24 mouse cellular contexts compared by ENCODE assay signal in the genomic region with DNA sequence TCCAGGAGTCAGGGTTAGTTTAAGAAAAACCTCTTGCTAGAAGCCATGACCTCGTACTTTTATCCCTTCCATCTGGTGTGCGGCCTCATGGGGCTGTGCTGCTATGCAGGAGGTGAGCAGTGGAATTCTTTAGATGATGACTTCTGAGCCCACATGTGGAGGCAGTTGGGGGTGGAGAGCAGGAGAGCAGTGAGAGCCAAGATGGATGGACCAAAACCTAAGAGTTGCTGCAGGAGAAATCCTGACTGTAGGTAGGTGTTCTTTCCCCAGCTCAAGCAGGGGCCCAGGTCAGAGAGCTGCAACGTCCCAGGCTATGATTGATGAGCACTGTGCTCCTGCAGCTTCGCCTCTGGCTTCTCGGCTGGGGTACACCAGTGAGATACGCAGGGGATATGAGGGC. TPM values are rescaled to one million over a fixed set of nuclear protein-coding genes. Genes with fewer than 3 reads are reported as not detected.
DNase-seq lines count a peak whose midpoint lies in the region; ATAC-seq and TF ChIP-seq lines count a peak whose summit lies in the region.
"Had no signal": no experiment of that assay in that cellular context is flagged by ENCODE, and none has a peak within 500 bp of the region (broad histone marks: within the 10 kb centered on the region; RNA-seq: fewer than 3 reads in every experiment).

No protein-coding gene starts in this region.

- no peaks in the 10 kb centered on the region for H3K27me3 ChIP-seq in kidney, embryonic 15.5 days
- H3K27me3 ChIP-seq in limb, embryonic 15.5 days, result no peaks in the 10 kb centered on the region
- no peaks in the 10 kb centered on the region for H3K27me3 ChIP-seq in forebrain, postnatal 0 days (ENCODE audit: insufficient read depth, low read length)
- H3K27me3 ChIP-seq: forebrain, embryonic 13.5 days; lung, embryonic 15.5 days; neural tube, embryonic 13.5 days had no signal

- TF ChIP-seq CTCF in embryonic fibroblast, embryonic 13.5 days (IDR thresholded peaks at IDR 0.05; ENCODE audit: borderline replicate concordance, insufficient read depth, low read length), result no peak
- no peak for TF ChIP-seq CTCF in forebrain, postnatal 0 days (IDR thresholded peaks at IDR 0.05; ENCODE audit: low read depth)
- no peak for TF ChIP-seq CTCF in gastrocnemius, adult 2 months (IDR thresholded peaks at IDR 0.05)

- H3K27ac ChIP-seq in kidney, embryonic 15.5 days, result no peak overlapping the region
- peak overlapping the region; percentile 73; the same call in 1 of the 2 replicates for H3K27ac ChIP-seq in embryonic fibroblast, embryonic 13.5 days (ENCODE audit: insufficient read depth, low read length)
- H3K27ac ChIP-seq in limb, embryonic 15.5 days, result 0 out of 2 replicates have a peak overlapping the region, but pooled peaks have one; percentile 5
- no peak overlapping the region for H3K27ac ChIP-seq in forebrain, postnatal 0 days (ENCODE audit: low read depth, low read length)
- H3K27ac ChIP-seq in gastrocnemius, adult 2 months, result no peak overlapping the region
- H3K27ac ChIP-seq: forebrain, embryonic 13.5 days; layer of hippocampus, adult 2 months; liver, embryonic 14.5 days; lung, embryonic 15.5 days; midbrain, embryonic 10.5 days; neural tube, embryonic 13.5 days had no signal

- WGBS in kidney, embryonic 15.5 days, result 47% methylated on average over 6 of the region's 6 CpGs
- 25% methylated on average over 6 of the region's 6 CpGs for WGBS in limb, embryonic 15.5 days
- WGBS in forebrain, postnatal 0 days, result 76% methylated on average over 6 of the region's 6 CpGs

- DNase-seq in kidney, postnatal 10 days, result no peak
- DNase-seq in embryo, embryonic 10 days (ENCODE audit: low spot score), result peak; percentile 64
- no peak for DNase-seq in adrenal gland, postnatal 14 days
- DNase-seq in forebrain, postnatal 0 days, result no peak
- no peak for DNase-seq in gastrocnemius, adult 2 months
- DNase-seq: adrenal gland, postnatal 10 days; cerebellum, postnatal 10 days; heart, adult 18-20 months; heart, postnatal 36 days; kidney, postnatal 14 days; lung, postnatal 4 days; spleen, adult 18-20 months; thymus, adult 18-20 months; thymus, postnatal 4 days had no signal

- H3K9ac ChIP-seq in kidney, embryonic 15.5 days, result no peak overlapping the region
- H3K9ac ChIP-seq in limb, embryonic 15.5 days, result no peak overlapping the region
- no peak overlapping the region for H3K9ac ChIP-seq in forebrain, postnatal 0 days
- H3K9ac ChIP-seq: forebrain, embryonic 13.5 days; liver, embryonic 14.5 days; lung, embryonic 15.5 days; neural tube, embryonic 13.5 days had no signal

- peaks cover 17% of the 10 kb centered on the region for H3K36me3 ChIP-seq in kidney, embryonic 15.5 days
- peaks cover 25% of the 10 kb centered on the region for H3K36me3 ChIP-seq in limb, embryonic 15.5 days
- peaks cover 15% of the 10 kb centered on the region; the same call in 1 of the 2 replicates for H3K36me3 ChIP-seq in forebrain, postnatal 0 days (ENCODE audit: insufficient read depth)

- peaks cover 21% of the 10 kb centered on the region for H3K4me1 ChIP-seq in kidney, embryonic 15.5 days
- peaks cover 26% of the 10 kb centered on the region for H3K4me1 ChIP-seq in embryonic fibroblast, embryonic 13.5 days (ENCODE audit: control insufficient read depth, insufficient read depth, low read length)
- H3K4me1 ChIP-seq in limb, embryonic 15.5 days, result peaks cover 11% of the 10 kb centered on the region; the same call in 1 of the 2 replicates
- no peaks in the 10 kb centered on the region for H3K4me1 ChIP-seq in forebrain, postnatal 0 days (ENCODE audit: insufficient read depth)

- peak; percentile 46; the same call in 1 of the 2 replicates for ATAC-seq in kidney, embryonic 15.5 days (replicated peaks; ENCODE audit: low FRiP score)
- ATAC-seq in limb, embryonic 15.5 days (ENCODE audit: insufficient number of reproducible peaks, low FRiP score, low TSS enrichment, low read depth), result no peak
- ATAC-seq in forebrain, postnatal 0 days, result no peak
- ATAC-seq: forebrain, embryonic 13.5 days had no signal

- no peaks in the 10 kb centered on the region for H3K9me3 ChIP-seq in kidney, embryonic 15.5 days (replicated peaks)
- H3K9me3 ChIP-seq in limb, embryonic 15.5 days, result no peaks in the 10 kb centered on the region
- H3K9me3 ChIP-seq in forebrain, postnatal 0 days (ENCODE audit: low read length), result no peaks in the 10 kb centered on the region
- H3K9me3 ChIP-seq: forebrain, embryonic 13.5 days; lung, embryonic 15.5 days; midbrain, embryonic 10.5 days; neural tube, embryonic 13.5 days had no signal

- intact Hi-C loops in gastrocnemius, adult 2 months (cut with DNase I), result no loop called here

- H3K4me3 ChIP-seq in kidney, embryonic 15.5 days (replicated peaks), result no peak overlapping the region
- H3K4me3 ChIP-seq in embryonic fibroblast, embryonic 13.5 days (ENCODE audit: insufficient read depth, low read length), result no peak overlapping the region
- H3K4me3 ChIP-seq in limb, embryonic 15.5 days, result no peak overlapping the region
- no peak overlapping the region for H3K4me3 ChIP-seq in forebrain, postnatal 0 days (ENCODE audit: low read depth, low read length)
- no peak overlapping the region for H3K4me3 ChIP-seq in gastrocnemius, adult 2 months
- H3K4me3 ChIP-seq: erythroblast, embryonic 14.5 days; forebrain, embryonic 13.5 days; layer of hippocampus, adult 2 months; lung, embryonic 15.5 days; midbrain, embryonic 10.5 days; neural tube, embryonic 13.5 days had no signal

- TF ChIP-seq POLR2A in embryonic fibroblast, embryonic 13.5 days (IDR thresholded peaks at IDR 0.05; ENCODE audit: low read depth, low read length), result no peak

- H3K4me2 ChIP-seq in kidney, embryonic 15.5 days, result no peak overlapping the region
- no peak overlapping the region for H3K4me2 ChIP-seq in limb, embryonic 15.5 days
- no peak overlapping the region for H3K4me2 ChIP-seq in forebrain, postnatal 0 days (ENCODE audit: low read depth)
- H3K4me2 ChIP-seq: forebrain, embryonic 13.5 days; lung, embryonic 15.5 days; neural tube, embryonic 13.5 days had no signal

RNA-seq across cellular contexts. Expression of gene Wnt2b, which starts 21.0 kb away (rescaled TPM):
- 0.36 and 1.1 TPM in 2 replicates for polyA plus RNA-seq in kidney, embryonic 15.5 days (2015; fragmentation: Nextera tagmentation; extraction: Ambion mirVana)
- polyA plus RNA-seq in embryonic fibroblast, embryonic 13.5 days (2011; ENCODE audit: insufficient read length, low read depth, missing spikeins), result 2.5 and 3.6 TPM in 2 replicates
- 1.2 and 1.7 TPM in 2 replicates for polyA plus RNA-seq in limb, embryonic 15.5 days (2015; fragmentation: Nextera tagmentation; extraction: Ambion mirVana)
- 9.6 and 14.7 TPM in 2 replicates for total RNA-seq in adrenal gland, postnatal 14 days (2021)
- total RNA-seq in forebrain, postnatal 0 days (2014; rRNA removed), result 1.2 and 2.0 TPM in 2 replicates
- polyA plus RNA-seq in forebrain, postnatal 0 days (2015; fragmentation: Nextera tagmentation; extraction: Ambion mirVana), result 0.21 and 0.47 TPM in 2 replicates
- under 1 TPM; 0.13 to 0.31 TPM for total RNA-seq in gastrocnemius, adult 2 months (2021)
- polyA plus RNA-seq: erythroblast, embryonic 14.5 days had no signal

Comparison
In these comparisons a context has a peak if more than half of its experiments do, and no peak if none do; other contexts are left out.
1. H3K27ac ChIP-seq: peak in embryonic fibroblast, embryonic 13.5 days (single experiment) and limb, embryonic 15.5 days (single experiment); none in kidney, embryonic 15.5 days (single experiment), forebrain, postnatal 0 days (single experiment) and gastrocnemius, adult 2 months (single experiment).